Mouse (Mus musculus): ENCODE results near the gene Olfr693. TPM values are rescaled to one million over a fixed set of nuclear protein-coding genes. Genes with fewer than 3 reads are reported as not detected.
"Not testable (repeated sequence)": the region's sequence is repeated elsewhere in the genome, so short reads cannot be mapped to it uniquely, and the experiment has no call there.

Olfr693 gene
- not detected in 2 replicates for polyA plus RNA-seq (2015; fragmentation: Nextera tagmentation; extraction: Ambion mirVana)

GRCm38 (mm10) chr7:106680484-106680883, at the start of gene Olfr693:
Gene Olfr693, minus strand, starts transcription at chr7:106680584.
- Histone ChIP-seq H3K4me3 (ENCODE audit: low read length) (no peak within 1 kb of the TSS), H3K36me3 (ENCODE audit: insufficient read depth, low read length) (no peaks in the 10 kb centered on the region), H3K9me3 (ENCODE audit: low read length) (no peaks in the 10 kb centered on the region), H3K9ac (replicated peaks; ENCODE audit: low read length) (no peak within 1 kb of the TSS), H3K27me3 (ENCODE audit: insufficient read depth, low read length) (no peaks in the 10 kb centered on the region), H3K4me2 (replicated peaks; ENCODE audit: low read depth, low read length) (no peak within 1 kb of the TSS), H3K4me1 (ENCODE audit: insufficient read depth, low read length) (no peaks in the 10 kb centered on the region), H3K27ac (ENCODE audit: low read length) (no peak within 1 kb of the TSS)
- ATAC-seq (ENCODE audit: low FRiP score, low TSS enrichment), result no peak

GRCm38 (mm10) chr7:106725654-106726053, 45.3 kb upstream of the Olfr693 start:
- WGBS, result 90% methylated on average over 2 of the region's 2 CpGs
- not testable (repeated sequence) for H3K36me3 ChIP-seq (ENCODE audit: insufficient read depth, low read length); H3K4me2 ChIP-seq (replicated peaks; ENCODE audit: low read depth, low read length); H3K9me3 ChIP-seq (ENCODE audit: low read length); H3K4me1 ChIP-seq (ENCODE audit: insufficient read depth, low read length); H3K4me3 ChIP-seq (ENCODE audit: low read length); H3K27ac ChIP-seq (ENCODE audit: low read length); H3K9ac ChIP-seq (replicated peaks; ENCODE audit: low read length); H3K27me3 ChIP-seq (ENCODE audit: insufficient read depth, low read length); ATAC-seq (ENCODE audit: low FRiP score, low TSS enrichment)

- no peak within 1 kb of the TSS for H3K4me2 ChIP-seq (replicated peaks; ENCODE audit: low read depth, low read length)
- H3K27me3 ChIP-seq (ENCODE audit: insufficient read depth, low read length), result no peaks in the 10 kb centered on the region
- no peaks in the 10 kb centered on the region for H3K9me3 ChIP-seq (ENCODE audit: low read length)
- no peaks in the 10 kb centered on the region for H3K36me3 ChIP-seq (ENCODE audit: insufficient read depth, low read length)
- H3K27ac ChIP-seq (ENCODE audit: low read length), result no peak within 1 kb of the TSS
- H3K4me1 ChIP-seq (ENCODE audit: insufficient read depth, low read length), result no peaks in the 10 kb centered on the region
- no peak for ATAC-seq (ENCODE audit: low FRiP score, low TSS enrichment)
- no peak within 1 kb of the TSS for H3K4me3 ChIP-seq (ENCODE audit: low read length)
- no peak within 1 kb of the TSS for H3K9ac ChIP-seq (replicated peaks; ENCODE audit: low read length)
Observed at GRCm38 (mm10) chr7:106716296-106716695, 35.9 kb upstream of the Olfr693 start, which contains the start of gene Olfr695. Gene Olfr695, minus strand, starts transcription at chr7:106716396.

- Histone ChIP-seq H3K4me2 (replicated peaks; ENCODE audit: low read depth, low read length) (no peak overlapping the region), H3K36me3 (ENCODE audit: insufficient read depth, low read length) (no peaks in the 10 kb centered on the region), H3K9me3 (ENCODE audit: low read length) (no peaks in the 10 kb centered on the region), H3K27me3 (ENCODE audit: insufficient read depth, low read length) (no peaks in the 10 kb centered on the region), H3K4me3 (ENCODE audit: low read length) (no peak overlapping the region), H3K27ac (ENCODE audit: low read length) (no peak overlapping the region), H3K9ac (replicated peaks; ENCODE audit: low read length) (no peak overlapping the region), H3K4me1 (ENCODE audit: insufficient read depth, low read length) (no peaks in the 10 kb centered on the region)
- no peak for ATAC-seq (ENCODE audit: low FRiP score, low TSS enrichment)
- 91% methylated on average over 6 of the region's 6 CpGs for WGBS
Observed at GRCm38 (mm10) chr7:106711463-106711862, 31.1 kb upstream of the Olfr693 start.

GRCm38 (mm10) chr7:106707705-106708104, 27.3 kb upstream of the Olfr693 start:
- not testable (repeated sequence) for H3K4me2 ChIP-seq (replicated peaks; ENCODE audit: low read depth, low read length)
- WGBS, result 67% methylated on average over 10 of the region's 10 CpGs

GRCm38 (mm10) chr7:106696891-106697290, 16.5 kb upstream of the Olfr693 start:
- WGBS, result 95% methylated on average over 1 of the region's 1 CpGs
- no peak for ATAC-seq (ENCODE audit: low FRiP score, low TSS enrichment)
- H3K36me3 ChIP-seq (ENCODE audit: insufficient read depth, low read length), result no peaks in the 10 kb centered on the region
- H3K27me3 ChIP-seq (ENCODE audit: insufficient read depth, low read length), result no peaks in the 10 kb centered on the region
- no peak overlapping the region for H3K4me3 ChIP-seq (ENCODE audit: low read length)
- H3K9me3 ChIP-seq (ENCODE audit: low read length), result no peaks in the 10 kb centered on the region
- no peak overlapping the region for H3K27ac ChIP-seq (ENCODE audit: low read length)
- no peaks in the 10 kb centered on the region for H3K4me1 ChIP-seq (ENCODE audit: insufficient read depth, low read length)
- H3K9ac ChIP-seq (replicated peaks; ENCODE audit: low read length), result no peak overlapping the region
- H3K4me2 ChIP-seq (replicated peaks; ENCODE audit: low read depth, low read length), result no peak overlapping the region

More at GRCm38 (mm10) chr7:106707705-106708104, 27.3 kb upstream of the Olfr693 start:
- H3K9ac ChIP-seq (replicated peaks; ENCODE audit: low read length); H3K9me3 ChIP-seq (ENCODE audit: low read length); H3K4me1 ChIP-seq (ENCODE audit: insufficient read depth, low read length); H3K27me3 ChIP-seq (ENCODE audit: insufficient read depth, low read length); ATAC-seq (ENCODE audit: low FRiP score, low TSS enrichment); H3K4me3 ChIP-seq (ENCODE audit: low read length); H3K36me3 ChIP-seq (ENCODE audit: insufficient read depth, low read length); H3K27ac ChIP-seq (ENCODE audit: low read length): not testable (repeated sequence)

- H3K4me1 ChIP-seq (ENCODE audit: insufficient read depth, low read length), result no peaks in the 10 kb centered on the region
- no peaks in the 10 kb centered on the region for H3K27me3 ChIP-seq (ENCODE audit: insufficient read depth, low read length)
- no peak for ATAC-seq (ENCODE audit: low FRiP score, low TSS enrichment)
- H3K9ac ChIP-seq (replicated peaks; ENCODE audit: low read length), result no peak overlapping the region
- no peaks in the 10 kb centered on the region for H3K9me3 ChIP-seq (ENCODE audit: low read length)
- 83% methylated on average over 3 of the region's 3 CpGs for WGBS
- no peak overlapping the region for H3K4me3 ChIP-seq (ENCODE audit: low read length)
- H3K36me3 ChIP-seq (ENCODE audit: insufficient read depth, low read length), result no peaks in the 10 kb centered on the region
- no peak overlapping the region for H3K4me2 ChIP-seq (replicated peaks; ENCODE audit: low read depth, low read length)
- H3K27ac ChIP-seq (ENCODE audit: low read length), result no peak overlapping the region
Observed at GRCm38 (mm10) chr7:106692976-106693375, 12.6 kb upstream of the Olfr693 start.

GRCm38 (mm10) chr7:106691714-106692113, 11.3 kb upstream of the Olfr693 start, which contains the start of gene Olfr694:
Gene Olfr694, minus strand, starts transcription at chr7:106691814.
- no peak within 1 kb of the TSS for H3K27ac ChIP-seq (ENCODE audit: low read length)
- H3K9ac ChIP-seq (replicated peaks; ENCODE audit: low read length), result no peak within 1 kb of the TSS
- no peak within 1 kb of the TSS for H3K4me3 ChIP-seq (ENCODE audit: low read length)
- no peaks in the 10 kb centered on the region for H3K4me1 ChIP-seq (ENCODE audit: insufficient read depth, low read length)
- H3K4me2 ChIP-seq (replicated peaks; ENCODE audit: low read depth, low read length), result no peak within 1 kb of the TSS
- no peak for ATAC-seq (ENCODE audit: low FRiP score, low TSS enrichment)
- WGBS, result 90% methylated on average over 1 of the region's 1 CpGs
- H3K36me3 ChIP-seq (ENCODE audit: insufficient read depth, low read length), result no peaks in the 10 kb centered on the region
- no peaks in the 10 kb centered on the region for H3K27me3 ChIP-seq (ENCODE audit: insufficient read depth, low read length)
- no peaks in the 10 kb centered on the region for H3K9me3 ChIP-seq (ENCODE audit: low read length)

- Histone ChIP-seq H3K9ac (replicated peaks; ENCODE audit: low read length) (no peak overlapping the region), H3K9me3 (ENCODE audit: low read length) (no peaks in the 10 kb centered on the region), H3K4me3 (ENCODE audit: low read length) (no peak overlapping the region), H3K4me2 (replicated peaks; ENCODE audit: low read depth, low read length) (no peak overlapping the region), H3K27me3 (ENCODE audit: insufficient read depth, low read length) (no peaks in the 10 kb centered on the region), H3K27ac (ENCODE audit: low read length) (no peak overlapping the region), H3K4me1 (ENCODE audit: insufficient read depth, low read length) (no peaks in the 10 kb centered on the region), H3K36me3 (ENCODE audit: insufficient read depth, low read length) (no peaks in the 10 kb centered on the region)
- no peak for ATAC-seq (ENCODE audit: low FRiP score, low TSS enrichment)
- 87% methylated on average over 2 of the region's 2 CpGs for WGBS
Observed at GRCm38 (mm10) chr7:106685382-106685781, 5.0 kb upstream of the Olfr693 start.

GRCm38 (mm10) chr7:106652344-106652652, 28.1 kb downstream of the Olfr693 start:
- H3K4me2 ChIP-seq (replicated peaks; ENCODE audit: low read depth, low read length), result no peak overlapping the region
- no peaks in the 10 kb centered on the region for H3K27me3 ChIP-seq (ENCODE audit: insufficient read depth, low read length)
- H3K9me3 ChIP-seq (ENCODE audit: low read length), result no peaks in the 10 kb centered on the region
- no peaks in the 10 kb centered on the region for H3K4me1 ChIP-seq (ENCODE audit: insufficient read depth, low read length)
- no peak for ATAC-seq (ENCODE audit: low FRiP score, low TSS enrichment)
- H3K27ac ChIP-seq (ENCODE audit: low read length), result no peak overlapping the region
- H3K4me3 ChIP-seq (ENCODE audit: low read length), result no peak overlapping the region
- no peak overlapping the region for H3K9ac ChIP-seq (replicated peaks; ENCODE audit: low read length)
- H3K36me3 ChIP-seq (ENCODE audit: insufficient read depth, low read length), result no peaks in the 10 kb centered on the region

All from kidney, embryonic 16.5 days (tissue).